Mouse (Mus musculus): ENCODE results near the gene Celf5. TPM values are rescaled to one million over a fixed set of nuclear protein-coding genes. Genes with fewer than 3 reads are reported as not detected.

The Celf5 gene
- total RNA-seq, 2 experiments from 2014 or later = 0.38 to 0.99 TPM

- no peak for DNase-seq
These were observed 15.1 kb upstream of the Celf5 start for GRCm38 (mm10) chr10:81497401-81498270.

GRCm38 (mm10) chr10:81496969-81497368 is 14.5 kb upstream of the Celf5 start:
- no peak for DNase-seq

GRCm38 (mm10) chr10:81496264-81496901 is 13.9 kb upstream of the Celf5 start, which contains the start of gene Ncln:
Ncln (minus strand) TSS chr10:81496392.
- peak; percentile 95 for DNase-seq

- no peak for DNase-seq
These were observed 13.2 kb upstream of the Celf5 start for GRCm38 (mm10) chr10:81495616-81496263.

DNA sequence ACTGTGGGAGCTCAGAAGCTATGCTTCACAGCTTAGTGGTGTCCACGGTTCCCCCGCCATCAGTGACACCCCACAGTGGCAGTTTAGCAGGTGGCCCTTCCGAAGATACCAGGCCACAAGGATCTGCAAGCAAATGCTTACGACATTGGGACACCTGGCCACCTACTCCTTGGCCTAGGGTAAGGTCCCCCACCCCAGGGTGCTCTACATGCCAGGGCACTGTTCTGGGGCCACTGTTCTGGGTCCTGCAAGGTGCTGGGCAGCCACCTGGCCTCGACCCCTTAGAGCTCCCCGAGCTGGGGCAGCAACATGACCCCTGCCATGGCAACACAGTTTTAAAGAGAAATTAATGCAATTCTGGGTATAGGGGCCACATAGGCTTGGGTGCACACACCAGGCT is 12.6 kb upstream of the Celf5 start:
- no peak for DNase-seq

GRCm38 (mm10) chr10:81494260-81495041 is 11.9 kb upstream of the Celf5 start:
- no peak for DNase-seq

DNA sequence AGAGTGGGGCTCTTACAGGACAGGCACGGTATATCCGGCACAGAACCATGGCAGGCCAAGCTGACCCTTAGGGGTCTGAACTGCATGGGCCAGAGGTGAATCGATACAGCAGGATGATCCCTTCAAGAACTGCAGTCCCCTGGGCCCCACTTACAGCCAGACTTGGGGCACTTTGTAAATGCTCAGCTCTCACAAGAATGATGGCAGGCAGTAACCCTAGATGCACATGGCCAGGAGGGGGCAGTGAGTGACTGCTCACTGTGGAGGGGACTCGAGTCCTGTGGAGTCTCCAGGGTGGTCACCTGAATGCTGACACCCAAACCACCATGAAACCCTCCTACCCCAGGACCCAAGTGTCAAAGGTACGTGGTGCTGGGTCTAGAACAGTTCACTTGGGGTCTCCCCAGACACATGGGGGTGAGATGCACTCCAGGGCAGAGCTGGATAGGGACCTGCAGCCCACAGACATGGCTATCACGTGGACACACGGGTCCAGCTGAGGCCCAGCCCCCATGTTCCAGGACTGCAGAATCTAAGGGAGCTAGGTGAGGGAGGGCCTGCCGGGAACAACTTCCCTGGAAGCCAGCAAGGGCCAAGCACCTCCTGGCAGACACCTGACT is 11.2 kb upstream of the Celf5 start:
- DNase-seq = no peak

GRCm38 (mm10) chr10:81492606-81493240 is 10.2 kb upstream of the Celf5 start:
- no peak for DNase-seq

- no peak for DNase-seq
These were observed 8.5 kb upstream of the Celf5 start for GRCm38 (mm10) chr10:81491018-81491417.

- no peak for DNase-seq
These were observed 7.4 kb upstream of the Celf5 start for GRCm38 (mm10) chr10:81489941-81490340.

DNA sequence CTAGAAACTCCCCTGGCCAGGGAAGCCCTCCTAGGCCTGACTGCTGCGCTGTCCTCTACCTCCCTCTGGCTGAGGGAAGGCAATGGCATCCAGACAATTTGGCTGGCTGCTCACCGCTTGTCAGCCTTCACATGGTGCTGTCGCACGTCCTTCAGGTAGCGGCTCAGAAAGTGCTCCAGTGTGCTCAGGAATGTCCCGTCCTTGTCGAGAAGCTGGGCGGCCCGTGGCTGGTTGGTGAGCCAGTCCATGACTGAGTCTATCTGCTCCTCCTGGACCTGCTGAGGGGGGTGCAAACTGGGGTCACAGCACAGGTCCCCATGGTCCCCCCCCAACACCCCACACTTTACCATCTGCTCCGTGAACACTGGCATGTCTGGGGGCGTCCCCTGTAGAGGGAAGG is 5.6 kb upstream of the Celf5 start:
- DNase-seq = no peak

DNA sequence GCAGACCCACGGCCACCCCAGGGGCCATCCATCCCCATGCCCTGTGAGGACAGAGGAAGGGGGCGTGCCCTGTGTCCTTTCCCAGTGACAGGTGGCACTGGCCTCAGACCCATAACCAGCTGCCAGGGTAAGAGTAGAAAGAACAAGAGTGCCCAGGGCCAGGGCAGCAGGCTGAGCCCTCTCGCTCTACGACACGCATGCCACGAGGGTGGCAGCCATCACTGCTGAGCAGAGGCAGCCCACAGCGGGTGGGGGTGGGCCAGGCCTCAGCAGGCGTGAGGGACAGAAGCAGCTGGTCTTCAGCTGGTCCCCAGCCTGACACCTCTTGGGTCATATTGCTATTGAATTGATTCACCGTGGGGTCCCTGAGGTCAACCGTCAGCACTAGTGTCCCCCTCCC is 4.0 kb upstream of the Celf5 start:
- DNase-seq = no peak

DNA sequence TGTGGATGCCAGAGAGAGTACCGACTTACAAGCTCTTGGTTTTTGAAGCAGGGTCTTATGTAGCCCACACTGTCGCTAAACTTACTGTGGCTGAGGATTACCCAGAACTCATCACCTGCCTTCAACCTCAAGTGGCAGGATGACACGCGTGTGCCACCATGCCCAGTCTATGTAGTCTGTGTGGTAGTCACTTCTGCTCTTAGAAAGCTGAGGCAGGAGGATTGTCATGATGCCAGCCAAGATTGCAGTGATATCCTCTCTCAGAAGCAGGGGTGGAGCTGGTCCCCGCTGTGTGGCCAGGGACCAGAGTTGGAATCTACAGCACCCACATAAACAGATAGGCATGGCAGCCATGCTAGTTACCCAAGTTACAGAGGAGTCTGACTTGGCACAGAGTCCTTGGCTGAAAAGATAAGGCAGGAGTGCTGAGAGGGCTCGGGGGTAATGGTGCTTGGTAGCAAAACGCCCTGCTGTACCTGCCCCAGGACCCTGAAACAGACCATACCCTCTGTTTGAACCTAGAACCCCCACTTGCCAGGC is 3.0 kb upstream of the Celf5 start:
- no peak for DNase-seq

- DNase-seq = no peak
These were observed 2.5 kb upstream of the Celf5 start for GRCm38 (mm10) chr10:81485060-81485449.

- DNase-seq = no peak
These were observed 2.0 kb upstream of the Celf5 start for GRCm38 (mm10) chr10:81484441-81485059.

DNA sequence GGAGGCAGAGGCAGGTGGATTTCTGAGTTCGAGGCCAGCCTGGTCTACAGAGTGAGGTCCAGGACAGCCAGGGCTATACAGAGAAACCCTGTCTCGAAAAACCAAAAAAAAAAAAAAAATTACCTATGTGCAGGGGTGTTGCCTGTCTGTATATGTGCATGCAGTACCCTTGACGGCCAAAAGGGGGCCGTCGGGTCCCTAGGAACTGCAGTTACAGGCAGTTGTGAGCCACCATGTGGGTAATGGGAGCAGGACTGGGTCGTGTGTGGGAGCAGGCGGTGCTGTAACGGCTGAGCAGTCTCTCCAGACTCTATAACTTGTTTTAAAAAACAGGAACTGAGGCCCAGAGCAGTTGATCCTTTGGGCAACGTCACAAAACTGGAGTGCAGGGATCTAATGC is 1.5 kb upstream of the Celf5 start:
- DNase-seq = no peak

- no peak for DNase-seq
These were observed 640 bp downstream of the Celf5 start for GRCm38 (mm10) chr10:81481605-81482532.

GRCm38 (mm10) chr10:81474461-81474860 is 8.0 kb downstream of the Celf5 start:
- DNase-seq = no peak

DNA sequence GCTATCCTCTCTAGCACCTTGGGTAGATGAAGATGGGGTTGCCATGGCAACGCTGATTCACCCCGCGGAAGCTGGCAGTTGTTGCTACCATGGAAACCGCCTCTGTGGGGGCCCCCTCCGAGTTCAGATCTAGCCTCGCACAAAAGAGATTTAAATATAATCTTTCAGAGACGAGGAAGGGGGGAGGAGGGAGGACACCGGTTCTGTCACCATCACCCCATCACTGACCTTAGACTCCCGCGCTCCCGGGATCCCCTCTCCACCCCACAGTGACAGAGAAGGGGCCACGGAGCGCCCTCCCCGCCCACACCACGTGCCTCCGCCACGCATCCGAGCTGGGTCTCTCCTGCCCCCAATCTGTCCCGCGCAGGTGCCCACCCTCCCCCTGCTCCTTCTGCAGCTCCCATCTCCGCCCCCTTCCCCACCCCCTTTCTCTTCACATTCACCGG is 9.5 kb downstream of the Celf5 start:
- no peak for DNase-seq

All from gastrocnemius, postnatal 10 days (tissue).